Mouse (Mus musculus): ENCODE measurements around the gene Dusp28. TPM values are rescaled to one million over a fixed set of nuclear protein-coding genes. Genes with fewer than 3 reads are reported as not detected.
"Not testable (repeated sequence)": the region's sequence is repeated elsewhere in the genome, so short reads cannot be mapped to it uniquely, and the experiment has no call there.

Gene Dusp28
- polyA plus RNA-seq, 1 experiment: 10.4 TPM

DNA sequence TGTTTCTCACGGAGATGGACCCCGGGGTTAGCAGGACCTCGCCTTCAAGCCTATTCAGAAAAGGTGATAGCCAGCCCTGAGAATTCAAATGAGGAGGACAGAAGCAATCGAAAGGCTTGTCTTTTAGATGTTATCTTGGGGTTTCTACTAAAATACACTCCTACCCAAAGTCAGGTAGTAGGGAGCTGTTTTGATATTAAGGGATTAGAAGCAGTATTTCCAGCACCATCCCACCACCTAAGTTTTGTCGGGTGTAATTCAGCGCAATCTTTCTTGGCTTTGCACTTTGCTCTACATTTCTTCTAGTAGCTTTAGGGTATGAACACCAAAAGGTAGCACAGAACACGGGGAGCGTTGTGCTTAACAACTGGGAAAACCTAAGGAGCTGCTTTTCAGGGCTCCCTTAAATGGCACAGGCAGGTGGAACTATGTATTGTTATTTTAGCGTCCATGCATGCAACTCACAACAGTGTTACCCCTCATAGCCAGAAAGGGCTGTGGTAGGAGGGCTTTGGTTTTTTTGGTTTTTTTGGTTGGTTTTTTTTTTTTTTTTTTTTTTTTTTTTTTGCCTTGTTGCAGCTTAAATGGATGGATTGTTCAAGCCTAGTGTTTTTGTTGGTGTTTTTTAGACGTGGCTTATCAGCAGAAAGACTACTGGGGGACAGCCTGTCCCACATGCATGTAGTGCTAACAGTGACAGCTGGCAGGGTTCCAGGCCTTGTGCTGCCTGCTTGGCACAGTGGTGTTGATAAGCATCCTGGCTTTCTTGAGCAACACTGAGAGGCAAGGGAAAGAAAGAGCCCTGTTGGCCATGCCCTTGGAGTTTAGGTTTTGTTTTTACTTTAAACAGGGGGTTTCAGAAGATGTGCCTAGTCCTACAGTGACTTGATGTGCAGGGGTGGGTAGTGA is 28.5 kb downstream of the Dusp28 start:
- WGBS: 4% methylated on average over 10 of the region's 10 CpGs
- DNase-seq (ENCODE audit: low read depth, low spot score): no peak

DNA sequence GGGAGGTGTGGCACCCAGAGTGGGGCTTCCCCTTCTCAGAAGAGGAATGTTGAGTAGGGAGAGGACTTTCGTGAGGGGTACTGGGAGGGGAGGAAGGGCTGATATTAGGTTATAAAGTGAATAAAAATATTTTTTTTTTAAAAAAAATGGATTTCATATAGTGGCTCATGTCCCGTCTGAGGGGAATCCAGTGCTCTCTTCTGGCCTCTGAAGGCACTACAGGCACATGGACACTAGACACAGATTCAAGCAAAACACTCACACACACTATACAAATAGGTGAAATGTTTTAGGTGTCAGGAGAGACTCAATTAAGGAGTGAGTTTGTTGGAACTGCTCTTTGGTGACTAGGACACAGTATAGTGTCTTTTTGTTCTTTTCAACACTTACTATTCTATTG is 29.2 kb downstream of the Dusp28 start:
- DNase-seq (ENCODE audit: low read depth, low spot score): no peak
- 28% methylated on average over 2 of the region's 2 CpGs for WGBS

DNA sequence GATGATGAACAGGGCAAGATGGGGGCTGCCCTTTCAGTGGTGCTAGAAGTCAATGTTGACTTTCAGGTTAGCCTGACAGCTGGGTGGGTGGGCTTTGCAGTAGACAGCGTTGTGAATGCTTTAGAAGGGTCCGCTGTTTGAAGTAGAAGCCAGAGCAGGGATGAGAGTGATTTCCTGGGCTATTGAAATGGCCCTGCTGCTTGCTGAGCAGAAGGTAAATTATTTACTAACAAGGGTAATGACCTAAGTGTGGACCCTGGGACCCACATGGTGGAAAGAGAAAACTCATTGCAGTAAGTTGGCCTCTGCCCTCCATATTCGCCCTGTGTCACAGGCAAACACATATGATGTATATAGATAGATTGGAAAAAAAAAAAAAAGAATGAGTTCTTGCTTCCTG is 29.7 kb downstream of the Dusp28 start:
- 66% methylated on average over 3 of the region's 3 CpGs for WGBS
- DNase-seq (ENCODE audit: low read depth, low spot score): no peak

DNA sequence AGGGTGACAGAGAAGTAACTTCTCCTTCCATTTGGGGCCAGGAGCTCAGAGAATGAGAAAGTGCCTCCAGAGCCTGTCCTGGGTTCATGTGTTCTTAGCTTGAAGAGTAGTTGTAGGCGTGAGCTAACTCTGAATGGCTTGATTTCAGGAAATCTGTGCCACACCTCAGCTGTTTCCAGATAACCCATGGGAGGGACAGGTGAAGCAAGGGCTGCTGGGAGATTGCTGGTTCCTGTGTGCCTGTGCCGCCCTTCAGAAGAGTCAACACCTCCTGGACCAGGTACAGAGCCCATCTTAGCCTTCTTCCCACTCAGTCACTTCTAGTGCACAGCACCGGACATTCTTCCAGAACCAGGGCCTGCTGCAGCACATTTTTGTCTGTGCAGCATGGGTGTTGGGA is 31.0 kb downstream of the Dusp28 start:
- peak; percentile 76 for DNase-seq (ENCODE audit: low read depth, low spot score)
- 48% methylated on average over 3 of the region's 3 CpGs for WGBS

DNA sequence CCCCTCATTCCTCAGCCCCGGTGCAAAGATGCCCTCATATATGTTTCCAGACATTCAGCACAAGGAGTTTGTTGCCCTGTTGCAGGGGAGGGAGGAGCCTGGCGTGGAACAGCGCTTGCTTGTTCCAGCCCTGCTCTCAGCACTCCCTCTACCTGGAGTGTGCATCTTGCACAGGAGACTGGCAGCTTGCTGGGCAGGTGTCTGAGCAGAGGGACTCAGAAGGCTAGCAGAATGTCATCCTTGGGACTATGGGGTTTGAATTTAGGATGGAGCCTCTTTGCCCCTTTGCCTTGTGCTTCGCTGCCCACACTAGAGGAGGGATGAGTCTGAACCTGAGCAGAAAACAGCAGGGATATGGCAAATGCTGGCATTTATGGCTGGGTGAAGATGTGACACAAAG is 33.0 kb downstream of the Dusp28 start:
- DNase-seq (ENCODE audit: low read depth, low spot score): no peak
- 93% methylated on average over 4 of the region's 4 CpGs for WGBS

DNA sequence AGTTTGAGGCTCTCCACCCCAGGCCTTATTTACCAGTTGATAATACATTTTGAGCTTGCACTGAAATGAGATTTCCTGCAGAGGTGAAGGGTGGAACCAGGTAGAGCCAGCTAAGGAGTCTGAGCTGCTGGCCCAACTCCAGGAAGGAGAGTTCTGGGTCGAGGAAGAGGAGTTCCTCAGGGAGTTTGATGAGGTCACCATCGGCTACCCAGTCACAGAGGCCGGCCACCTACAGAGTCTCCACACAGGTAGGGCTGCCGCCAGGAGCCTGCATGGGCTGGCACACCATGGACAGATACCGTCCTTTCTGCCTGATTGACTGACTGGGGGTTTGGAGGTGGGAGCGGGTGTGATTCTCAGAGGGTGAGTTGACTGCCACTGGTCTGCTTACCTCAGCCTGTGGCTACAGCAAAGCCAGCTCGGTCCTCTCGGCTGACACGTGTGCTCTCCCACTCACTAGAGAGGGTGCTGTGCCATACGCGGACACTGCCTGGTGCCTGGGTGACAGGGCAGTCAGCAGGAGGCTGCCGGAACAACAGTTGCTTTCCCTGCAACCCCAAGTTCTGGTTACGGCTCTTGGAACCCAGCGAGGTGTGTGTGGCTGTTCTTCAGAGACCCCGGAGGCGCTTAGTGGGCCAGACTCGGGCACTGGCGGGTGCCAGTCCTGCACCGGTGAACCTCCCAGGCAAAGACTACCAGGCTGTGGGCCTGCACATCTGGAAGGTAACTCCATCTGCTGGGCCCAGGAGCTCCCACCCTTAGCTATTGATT is 36.6 kb downstream of the Dusp28 start:
- no peak for DNase-seq (ENCODE audit: low read depth, low spot score)
- 90% methylated on average over 19 of the region's 19 CpGs for WGBS

DNA sequence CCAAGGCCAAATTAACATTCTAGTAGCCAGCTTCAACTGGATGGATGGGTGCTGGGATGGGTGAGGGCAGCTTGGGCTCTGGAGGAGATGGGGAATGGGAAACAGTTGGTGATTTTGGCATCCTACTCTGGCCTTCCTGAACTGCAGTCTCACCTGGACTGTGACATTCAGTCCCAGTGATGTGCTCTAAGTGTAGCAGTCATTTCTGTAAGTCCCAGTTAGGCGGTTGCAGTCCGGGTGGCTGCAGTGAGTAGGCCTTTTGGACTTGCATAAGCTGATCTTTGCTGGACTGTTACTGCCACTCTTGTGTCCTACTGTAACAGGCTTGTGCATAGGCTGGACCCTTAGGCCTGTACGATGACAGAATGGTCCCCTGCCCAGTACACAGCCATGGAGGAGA is 41.2 kb downstream of the Dusp28 start:
- WGBS: 97% methylated on average over 3 of the region's 3 CpGs

DNA sequence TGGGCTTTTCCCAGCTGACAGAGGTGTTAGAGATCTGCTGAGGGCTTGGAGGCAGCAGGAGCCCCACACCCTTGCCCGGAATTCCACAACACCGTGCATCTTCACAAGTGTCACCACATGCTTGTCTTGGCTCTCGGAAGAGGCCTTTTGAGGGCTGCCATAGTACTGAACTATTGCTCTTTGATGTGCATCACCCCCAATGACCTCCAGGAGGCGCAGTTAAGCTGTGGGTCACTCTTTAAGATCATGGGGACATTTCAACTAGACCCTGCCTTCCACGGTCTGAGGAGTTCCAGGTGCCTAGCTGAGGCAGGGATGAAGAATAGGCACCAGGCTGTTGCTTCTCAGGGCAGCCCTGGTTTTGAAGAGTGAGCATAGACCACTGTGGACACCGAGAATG is 42.6 kb downstream of the Dusp28 start:
- 27% methylated on average over 6 of the region's 6 CpGs for WGBS
- no peak for DNase-seq (ENCODE audit: low read depth, low spot score)

More for the DNA sequence above, 41.2 kb downstream of the Dusp28 start:
- DNase-seq (ENCODE audit: low read depth, low spot score): no peak

DNA sequence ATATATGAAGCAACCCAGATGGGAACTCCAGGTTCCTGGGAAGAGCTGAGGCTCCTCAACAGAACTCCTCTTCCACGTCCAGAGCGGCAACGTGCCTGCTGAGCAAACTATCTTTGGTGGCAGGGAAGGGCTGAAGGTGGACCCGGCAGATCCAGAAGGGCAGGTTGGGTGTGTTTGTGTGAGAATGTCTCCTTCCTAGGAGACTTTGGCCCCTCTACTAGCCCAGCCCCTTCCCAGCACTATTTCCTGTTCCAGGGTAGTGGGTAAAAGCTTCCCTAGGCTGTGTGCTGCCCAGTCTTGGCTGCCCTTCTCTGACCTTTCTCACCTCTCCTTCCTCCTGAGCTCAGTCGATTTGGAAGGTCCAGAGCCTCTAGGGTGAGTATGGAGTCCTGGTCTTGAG is 43.8 kb downstream of the Dusp28 start, which contains the start of gene Gpr35:
Gene Gpr35, plus strand, starts transcription at position 259 of the 400 bp plus-strand sequence.
- 36% methylated on average over 5 of the region's 5 CpGs for WGBS

DNA sequence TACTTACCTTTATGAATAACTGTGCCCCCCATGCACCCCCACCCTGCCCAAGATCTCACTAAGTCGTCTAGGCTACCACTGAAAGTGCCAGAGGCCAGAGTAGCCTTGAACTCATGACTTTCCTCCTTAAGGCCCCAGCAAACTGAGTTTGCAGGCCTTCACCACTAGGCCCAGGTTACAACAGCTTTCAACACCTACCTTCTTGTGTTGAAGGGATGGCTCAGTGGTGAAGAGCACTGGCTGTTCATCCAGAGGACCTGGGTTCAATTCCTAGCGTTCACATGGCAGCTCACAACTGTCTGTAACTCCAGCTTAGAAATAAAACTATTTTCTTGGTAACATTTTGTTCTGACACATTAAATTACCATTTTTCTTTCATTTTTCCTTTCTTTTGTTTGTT is 46.9 kb downstream of the Dusp28 start:
- 64% methylated on average over 2 of the region's 2 CpGs for WGBS
- DNase-seq (ENCODE audit: low read depth, low spot score): no peak

More for the DNA sequence above, 43.8 kb downstream of the Dusp28 start, which contains the start of gene Gpr35:
- DNase-seq (ENCODE audit: low read depth, low spot score): peak; percentile 78

DNA sequence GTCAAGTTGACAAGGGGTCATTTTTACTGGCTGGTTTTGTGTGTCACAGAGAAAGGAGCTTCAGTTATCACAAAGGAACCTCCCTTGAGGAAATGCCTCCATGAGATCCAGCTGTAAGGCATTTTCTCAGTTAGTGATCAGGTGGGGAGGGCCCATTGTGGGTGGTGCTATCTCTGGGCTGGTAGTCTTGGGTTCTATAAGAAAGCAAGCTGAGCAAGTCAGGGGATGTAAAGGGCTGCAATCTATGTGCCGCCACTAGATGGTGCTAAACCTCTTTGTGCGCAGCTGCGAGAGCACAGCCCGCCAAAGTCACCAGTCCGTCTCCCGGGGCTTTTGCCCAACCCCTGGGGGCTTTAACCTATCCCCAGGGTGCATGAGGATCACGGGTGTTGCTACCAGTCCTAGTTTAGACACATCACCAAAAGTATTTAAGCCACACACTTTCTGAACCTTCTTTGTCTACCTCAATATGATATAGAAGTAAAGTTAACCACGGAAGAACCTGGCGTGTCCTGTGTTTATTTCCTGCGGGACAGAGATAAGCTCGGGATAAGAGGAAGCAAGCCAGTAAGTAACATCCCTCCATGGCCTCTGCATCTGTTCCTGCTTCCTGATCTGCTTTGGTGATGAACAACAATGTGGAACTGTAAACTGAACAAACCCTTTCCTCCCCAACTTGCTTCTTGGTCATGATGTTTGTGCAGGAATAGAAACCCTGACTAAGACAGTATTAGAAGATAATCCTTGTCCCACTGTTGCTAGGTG is 50.0 kb downstream of the Dusp28 start:
- 3% methylated on average over 11 of the region's 11 CpGs for WGBS
- DNase-seq (ENCODE audit: low read depth, low spot score): not testable (repeated sequence)

Other genes with a start within 250 kb of the Dusp28 start
- gene Gpc1, start 75.3 kb upstream of the Dusp28 start, polyA plus RNA-seq (2012; rRNA removed): 6.8 and 7.5 TPM in 2 replicates
- gene Ankmy1, start 4.1 kb upstream of the Dusp28 start, polyA plus RNA-seq (2012; rRNA removed): 0.11 and 0.18 TPM in 2 replicates
- 147 and 154 TPM in 2 replicates for gene Rnpepl1, start 3.8 kb downstream of the Dusp28 start, polyA plus RNA-seq (2012; rRNA removed)
- 25.1 and 31.3 TPM in 2 replicates for gene Capn10, start 27.4 kb downstream of the Dusp28 start, polyA plus RNA-seq (2012; rRNA removed)
- gene Gpr35, start 43.9 kb downstream of the Dusp28 start, polyA plus RNA-seq (2012; rRNA removed): 21.9 and 37.1 TPM in 2 replicates
- 0.12 TPM in 1 of 2 replicates, not detected in the other for gene Aqp12, start 99.4 kb downstream of the Dusp28 start, polyA plus RNA-seq (2012; rRNA removed)
- 1.4 and 2.7 TPM in 2 replicates for gene Kif1a, start 195.0 kb downstream of the Dusp28 start, polyA plus RNA-seq (2012; rRNA removed)
- gene Agxt, start 228.3 kb downstream of the Dusp28 start, polyA plus RNA-seq (2012; rRNA removed): 0.14 and 0.34 TPM in 2 replicates